Mouse (Mus musculus) fibroblast of lung, adult 2 months (primary cell): ENCODE results near the gene Eif3a.

Experiments
- DNase-seq: peaks from one replicate; pipeline ENCODE4 v3.0.0-alpha.2; 2011; ENCODE audit warnings: low read depth

Gene Eif3a

GRCm38 (mm10) chr19:60758896-60759835 lies 31.3 kb downstream of the Eif3a start:
- DNase-seq = no peak

- DNase-seq = no peak
These were observed 33.2 kb downstream of the Eif3a start for GRCm38 (mm10) chr19:60757099-60757785.

- DNase-seq = no peak
These were observed 34.0 kb downstream of the Eif3a start for GRCm38 (mm10) chr19:60756192-60757098.

- DNase-seq = peak; percentile 46
These were observed 34.8 kb downstream of the Eif3a start, which contains the start of gene Nanos1 for GRCm38 (mm10) chr19:60755438-60756191. TSS of gene Nanos1 (plus strand) at chr19:60755987.

- DNase-seq = no peak
These were observed 42.7 kb downstream of the Eif3a start for GRCm38 (mm10) chr19:60747801-60748200.

GRCm38 (mm10) chr19:60743767-60744547 lies 46.5 kb downstream of the Eif3a start:
- DNase-seq = no peak

GRCm38 (mm10) chr19:60740560-60740959 lies 49.9 kb downstream of the Eif3a start:
- DNase-seq = no peak

- no peak for DNase-seq
These were observed 58.5 kb downstream of the Eif3a start for GRCm38 (mm10) chr19:60731966-60732365.

GRCm38 (mm10) chr19:60731299-60731698 lies 59.2 kb downstream of the Eif3a start:
- no peak for DNase-seq

GRCm38 (mm10) chr19:60730281-60730852 lies 60.1 kb downstream of the Eif3a start:
- no peak for DNase-seq

GRCm38 (mm10) chr19:60716381-60716780 lies 74.1 kb downstream of the Eif3a start:
- no peak for DNase-seq

- DNase-seq = no peak
These were observed 77.9 kb downstream of the Eif3a start for GRCm38 (mm10) chr19:60712577-60712976.
